Mouse (Mus musculus): ENCODE results near the gene Wbp4. TPM values are rescaled to one million over a fixed set of nuclear protein-coding genes. Genes with fewer than 3 reads are reported as not detected.
"Not testable (repeated sequence)": the region's sequence is repeated elsewhere in the genome, so short reads cannot be mapped to it uniquely, and the experiment has no call there.

The Wbp4 gene
- polyA plus RNA-seq, 1 experiment: 23.5 TPM

GRCm38 (mm10) chr14:79483611-79484120, 2.3 kb upstream of the Wbp4 start:
- TF ChIP-seq CTCF (IDR thresholded peaks at IDR 0.05; ENCODE audit: borderline replicate concordance, extremely low read depth, insufficient read depth, insufficient read length) (no peak), POLR2A (IDR thresholded peaks at IDR 0.05; ENCODE audit: borderline replicate concordance, extremely low read depth, insufficient read depth, insufficient read length, poor library complexity, severe bottlenecking) (no peak)
- DNase-seq (ENCODE audit: low read depth): no peak

DNA sequence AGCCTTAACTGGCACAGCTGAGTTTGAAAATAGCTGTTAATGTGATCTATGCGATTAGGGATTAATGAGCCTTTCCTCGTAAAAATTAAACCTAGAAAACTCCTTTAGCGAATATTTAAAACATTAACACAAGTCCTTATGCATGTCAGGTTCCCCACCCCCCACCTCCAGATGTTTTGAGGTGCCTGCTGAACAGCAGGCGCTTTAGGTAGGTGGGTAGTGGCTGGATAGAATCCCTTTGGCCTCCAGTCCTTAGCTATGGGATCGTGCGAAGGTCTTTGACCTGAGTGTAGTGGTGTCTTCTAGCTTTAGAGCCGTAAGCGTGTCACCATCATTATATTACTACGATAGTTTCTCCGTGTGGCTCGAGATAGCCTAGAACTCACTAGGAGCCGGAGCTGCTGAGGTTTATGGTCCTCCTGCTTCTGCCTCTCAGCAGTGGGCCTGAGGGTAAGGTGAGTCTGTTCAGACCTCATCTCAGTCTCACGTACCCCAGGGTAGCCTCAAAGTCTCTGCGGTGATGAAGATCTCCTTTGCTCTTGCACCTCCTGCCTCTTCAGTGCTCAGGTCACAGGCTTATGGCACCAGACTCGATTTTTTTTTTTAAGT, 1.5 kb upstream of the Wbp4 start:
- TF ChIP-seq POLR2A (IDR thresholded peaks at IDR 0.05; ENCODE audit: borderline replicate concordance, extremely low read depth, insufficient read depth, insufficient read length, poor library complexity, severe bottlenecking) (no peak), CTCF (IDR thresholded peaks at IDR 0.05; ENCODE audit: borderline replicate concordance, extremely low read depth, insufficient read depth, insufficient read length) (no peak)
- DNase-seq (ENCODE audit: low read depth): peak; percentile 18

GRCm38 (mm10) chr14:79482251-79482661, 936 bp upstream of the Wbp4 start:
- peak; percentile 81 for DNase-seq (ENCODE audit: low read depth)
- TF ChIP-seq CTCF (IDR thresholded peaks at IDR 0.05; ENCODE audit: borderline replicate concordance, extremely low read depth, insufficient read depth, insufficient read length) (no peak), POLR2A (IDR thresholded peaks at IDR 0.05; ENCODE audit: borderline replicate concordance, extremely low read depth, insufficient read depth, insufficient read length, poor library complexity, severe bottlenecking) (no peak)

DNA sequence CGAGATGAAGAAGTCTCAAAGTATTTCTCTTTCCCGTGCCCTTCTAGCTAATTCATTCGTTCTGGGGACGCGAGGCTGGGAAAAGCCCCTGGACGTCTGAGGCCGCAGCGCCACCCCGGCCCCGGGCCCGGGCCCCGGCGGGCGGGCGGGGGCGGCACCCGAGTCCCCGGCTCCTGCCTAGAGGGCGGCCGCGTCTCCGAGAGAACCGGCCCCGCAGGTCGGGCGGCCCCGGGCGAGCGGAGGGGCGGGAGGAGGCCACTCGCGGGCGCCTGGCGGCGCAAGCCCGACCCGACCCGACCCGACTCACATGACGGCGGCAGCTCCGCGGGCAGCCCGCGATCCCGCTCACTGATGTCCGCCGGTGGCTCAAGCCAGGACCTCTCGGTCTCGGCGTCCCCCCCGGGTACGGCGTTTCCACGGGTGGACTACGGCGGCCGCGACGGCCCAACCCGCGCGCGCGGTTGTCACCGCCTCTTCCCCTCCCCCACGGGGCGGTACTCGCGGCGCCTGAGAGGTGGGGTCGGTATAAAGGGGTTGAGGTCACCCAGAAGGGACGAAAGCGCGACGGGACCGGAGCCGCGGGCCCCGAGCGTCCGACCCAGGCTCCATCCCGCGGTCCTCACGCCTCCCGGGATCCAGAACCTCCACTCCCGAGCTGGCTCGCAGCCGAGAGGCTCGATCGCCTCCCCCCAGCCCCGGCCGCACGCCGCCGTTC, 539 bp downstream of the Wbp4 start, which contains the start of gene Elf1:
TSS of gene Elf1 (plus strand) at position 571 of the 715 bp plus-strand sequence.
- DNase-seq (ENCODE audit: low read depth): peak; percentile 94
- TF ChIP-seq POLR2A (IDR thresholded peaks at IDR 0.05; ENCODE audit: borderline replicate concordance, extremely low read depth, insufficient read depth, insufficient read length, poor library complexity, severe bottlenecking): peak; percentile 59; the same call in 1 of the 2 replicates
- TF ChIP-seq CTCF (IDR thresholded peaks at IDR 0.05; ENCODE audit: borderline replicate concordance, extremely low read depth, insufficient read depth, insufficient read length): no peak

DNA sequence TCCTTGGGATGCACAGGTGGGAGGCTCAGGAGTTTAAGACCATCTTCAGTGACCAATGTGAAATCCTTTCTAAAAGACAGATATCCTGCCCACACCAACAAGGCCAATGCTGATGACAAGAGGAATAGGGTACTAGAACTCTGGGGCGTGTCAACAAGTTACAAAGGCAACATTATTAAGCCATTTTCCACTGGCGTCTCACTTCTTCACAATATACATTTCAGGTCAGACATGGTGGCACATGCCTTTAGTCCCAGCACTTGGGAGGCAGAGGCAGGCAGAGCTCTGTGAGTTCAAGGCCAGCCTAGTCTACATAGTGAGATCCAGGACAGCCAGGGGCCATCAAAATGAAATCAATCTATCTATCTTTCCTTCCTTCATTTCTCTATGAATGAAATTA, 7.9 kb downstream of the Wbp4 start:
- TF ChIP-seq POLR2A (IDR thresholded peaks at IDR 0.05; ENCODE audit: borderline replicate concordance, extremely low read depth, insufficient read depth, insufficient read length, poor library complexity, severe bottlenecking) (no peak), CTCF (IDR thresholded peaks at IDR 0.05; ENCODE audit: borderline replicate concordance, extremely low read depth, insufficient read depth, insufficient read length) (no peak)
- DNase-seq (ENCODE audit: low read depth): no peak

- peak; percentile 83 for DNase-seq (ENCODE audit: low read depth)
- TF ChIP-seq POLR2A (IDR thresholded peaks at IDR 0.05; ENCODE audit: borderline replicate concordance, extremely low read depth, insufficient read depth, insufficient read length, poor library complexity, severe bottlenecking) (no peak), CTCF (IDR thresholded peaks at IDR 0.05; ENCODE audit: borderline replicate concordance, extremely low read depth, insufficient read depth, insufficient read length) (peak; percentile 80; the same call in 1 of the 2 replicates)
Measured at GRCm38 (mm10) chr14:79467621-79468020, 13.7 kb downstream of the Wbp4 start.

GRCm38 (mm10) chr14:79465623-79466022, 15.7 kb downstream of the Wbp4 start:
- no peak for TF ChIP-seq POLR2A (IDR thresholded peaks at IDR 0.05; ENCODE audit: borderline replicate concordance, extremely low read depth, insufficient read depth, insufficient read length, poor library complexity, severe bottlenecking)
- no peak for TF ChIP-seq CTCF (IDR thresholded peaks at IDR 0.05; ENCODE audit: borderline replicate concordance, extremely low read depth, insufficient read depth, insufficient read length)
- DNase-seq (ENCODE audit: low read depth): no peak

DNA sequence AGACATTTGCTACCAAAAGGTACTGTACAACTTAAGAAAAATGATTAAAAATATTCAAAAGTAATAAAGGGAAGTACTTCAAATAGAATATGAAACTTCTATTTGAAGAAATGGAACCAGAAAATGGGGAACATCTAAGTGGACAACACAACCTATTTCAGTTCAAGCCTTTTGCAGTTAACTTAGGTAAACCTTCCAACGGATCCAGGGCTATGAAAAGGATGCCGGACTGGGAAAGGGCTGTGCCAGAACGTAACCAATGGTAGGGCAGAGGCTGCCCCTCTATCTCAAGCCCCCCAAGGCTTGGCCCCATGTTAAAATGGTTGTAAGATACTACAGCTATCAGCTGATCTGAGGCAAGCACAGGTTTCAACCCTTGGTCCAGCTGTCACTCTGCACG, 20.3 kb downstream of the Wbp4 start:
- no peak for DNase-seq (ENCODE audit: low read depth)
- TF ChIP-seq POLR2A (IDR thresholded peaks at IDR 0.05; ENCODE audit: borderline replicate concordance, extremely low read depth, insufficient read depth, insufficient read length, poor library complexity, severe bottlenecking): no peak
- no peak for TF ChIP-seq CTCF (IDR thresholded peaks at IDR 0.05; ENCODE audit: borderline replicate concordance, extremely low read depth, insufficient read depth, insufficient read length)

DNA sequence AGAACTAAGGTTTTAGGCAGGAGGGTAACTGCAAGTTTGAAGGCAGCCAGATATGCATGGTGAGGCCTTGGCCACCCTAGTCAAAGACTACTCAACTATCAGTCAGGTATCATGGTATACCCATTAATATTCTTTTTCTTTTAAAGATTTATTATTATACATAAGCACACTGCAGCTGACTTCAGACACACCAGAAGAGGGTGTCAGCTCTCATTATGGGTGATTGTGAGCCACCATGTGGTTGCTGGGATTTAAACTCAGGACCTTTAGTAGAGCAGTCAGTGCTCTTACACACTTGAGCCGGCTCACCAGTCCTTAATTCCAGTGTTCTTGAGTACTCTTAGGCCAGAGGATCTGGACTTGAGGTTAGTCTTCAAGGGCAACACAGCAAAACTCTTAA, 20.9 kb downstream of the Wbp4 start:
- TF ChIP-seq POLR2A (IDR thresholded peaks at IDR 0.05; ENCODE audit: borderline replicate concordance, extremely low read depth, insufficient read depth, insufficient read length, poor library complexity, severe bottlenecking): no peak
- no peak for TF ChIP-seq CTCF (IDR thresholded peaks at IDR 0.05; ENCODE audit: borderline replicate concordance, extremely low read depth, insufficient read depth, insufficient read length)
- DNase-seq (ENCODE audit: low read depth): no peak

- DNase-seq (ENCODE audit: low read depth): not testable (repeated sequence)
Measured at GRCm38 (mm10) chr14:79452591-79452934, 28.8 kb downstream of the Wbp4 start.

DNA sequence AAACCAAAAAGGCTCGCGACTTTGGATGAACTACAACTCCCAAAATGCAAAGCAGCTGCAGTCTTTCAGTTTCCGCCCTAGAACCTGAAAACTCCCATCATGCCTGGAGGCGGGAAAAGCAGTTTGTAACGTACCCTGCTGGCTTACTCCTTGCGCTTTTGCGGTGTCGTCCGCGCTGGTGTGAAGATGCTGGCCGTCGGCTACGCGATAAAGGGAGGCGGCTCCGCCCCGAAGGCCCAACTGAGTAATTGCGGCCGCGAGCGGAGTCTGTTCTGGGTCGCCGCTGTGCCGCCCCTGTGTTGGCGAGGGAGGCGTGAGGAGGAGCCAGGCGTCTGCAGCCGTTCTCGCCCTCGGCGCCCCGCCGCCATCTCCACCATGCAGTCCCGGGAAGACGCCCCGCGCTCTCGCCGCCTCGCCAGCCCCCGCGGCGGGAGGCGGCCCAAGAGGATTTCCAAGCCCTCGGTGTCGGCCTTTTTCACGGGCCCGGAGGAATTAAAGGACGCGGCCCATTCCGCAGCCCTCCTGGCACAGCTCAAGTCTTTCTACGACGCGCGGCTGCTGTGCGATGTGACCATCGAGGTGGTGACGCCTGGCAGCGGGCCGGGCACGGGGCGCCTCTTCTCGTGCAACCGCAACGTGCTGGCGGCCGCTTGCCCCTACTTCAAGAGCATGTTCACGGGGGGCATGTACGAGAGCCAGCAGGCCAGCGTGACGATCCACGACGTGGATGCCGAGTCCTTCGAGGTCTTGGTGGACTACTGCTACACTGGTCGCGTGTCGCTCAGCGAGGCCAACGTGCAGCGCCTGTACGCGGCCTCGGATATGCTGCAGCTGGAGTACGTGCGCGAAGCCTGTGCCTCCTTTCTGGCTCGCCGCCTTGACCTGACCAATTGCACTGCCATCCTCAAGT, 29.4 kb downstream of the Wbp4 start, which contains the start of gene Kbtbd6:
TSS of gene Kbtbd6 (plus strand) at position 155 of the 910 bp plus-strand sequence.
- DNase-seq (ENCODE audit: low read depth): peak; percentile 97

Data from brain, embryonic 14.5 days (tissue).